Comparison of ENCODE assay signal across 20 mouse cellular contexts in genomic region chr19:60972281-60973015, GRCm38 (mm10).
A peak's percentile ranks its signal among the peaks of the same experiment; 100 is the strongest.
DNase-seq lines count a peak whose midpoint lies in the region; ATAC-seq and TF ChIP-seq lines count a peak whose summit lies in the region.
"Had no signal": no experiment of that assay in that cellular context is flagged by ENCODE, and none has a peak within 500 bp of the region (broad histone marks: within the 10 kb centered on the region; RNA-seq: fewer than 3 reads in every experiment).

No protein-coding gene starts in this region.

- 94% methylated on average over 1 of the region's 1 CpGs for WGBS in intestine, embryonic 14.5 days
- 77% methylated on average over 1 of the region's 1 CpGs for WGBS in intestine, postnatal 0 days

- H3K9ac ChIP-seq in intestine, embryonic 14.5 days (ENCODE audit: low read length), result no peak overlapping the region
- no peak overlapping the region for H3K9ac ChIP-seq in intestine, postnatal 0 days (ENCODE audit: low read depth, low read length)
- H3K9ac ChIP-seq: embryonic facial prominence, embryonic 12.5 days; forebrain, embryonic 13.5 days; forebrain, postnatal 0 days; heart, embryonic 15.5 days; hindbrain, embryonic 13.5 days had no signal

- H3K9me3 ChIP-seq in intestine, embryonic 14.5 days (ENCODE audit: control insufficient read depth, low read length), result no peaks in the 10 kb centered on the region
- no peaks in the 10 kb centered on the region for H3K9me3 ChIP-seq in intestine, postnatal 0 days (ENCODE audit: control insufficient read depth)
- H3K9me3 ChIP-seq: embryonic facial prominence, embryonic 12.5 days; forebrain, embryonic 13.5 days; heart, embryonic 15.5 days; hindbrain, embryonic 13.5 days had no signal

- no peaks in the 10 kb centered on the region for H3K4me1 ChIP-seq in intestine, embryonic 14.5 days (replicated peaks; ENCODE audit: control insufficient read depth, insufficient read depth, low read length)
- no peaks in the 10 kb centered on the region for H3K4me1 ChIP-seq in intestine, postnatal 0 days (replicated peaks; ENCODE audit: control insufficient read depth, insufficient read depth, low read length)
- H3K4me1 ChIP-seq: embryonic facial prominence, embryonic 12.5 days; forebrain, embryonic 13.5 days; hindbrain, embryonic 13.5 days had no signal

- H3K4me2 ChIP-seq in intestine, embryonic 14.5 days (ENCODE audit: low read length), result no peak overlapping the region
- H3K4me2 ChIP-seq in intestine, postnatal 0 days (replicated peaks; ENCODE audit: low read depth), result no peak overlapping the region
- H3K4me2 ChIP-seq: embryonic facial prominence, embryonic 12.5 days; forebrain, embryonic 13.5 days; heart, embryonic 11.5 days; heart, embryonic 15.5 days; hindbrain, embryonic 13.5 days had no signal

- no peak for TF ChIP-seq CTCF in intestine, postnatal 0 days (IDR thresholded peaks at IDR 0.05; ENCODE audit: low read depth)

- H3K27ac ChIP-seq in intestine, embryonic 14.5 days (ENCODE audit: low read depth), result no peak overlapping the region
- no peak overlapping the region for H3K27ac ChIP-seq in intestine, postnatal 0 days (ENCODE audit: low read depth, low read length)
- H3K27ac ChIP-seq: embryonic facial prominence, embryonic 12.5 days; forebrain, embryonic 13.5 days; heart, embryonic 15.5 days; hindbrain, embryonic 13.5 days had no signal

- H3K27me3 ChIP-seq in intestine, embryonic 14.5 days (replicated peaks; ENCODE audit: control insufficient read depth, insufficient read depth, low read length), result no peaks in the 10 kb centered on the region
- no peaks in the 10 kb centered on the region for H3K27me3 ChIP-seq in intestine, postnatal 0 days (replicated peaks; ENCODE audit: control insufficient read depth, insufficient read depth, low read length)
- H3K27me3 ChIP-seq: embryonic facial prominence, embryonic 12.5 days; forebrain, embryonic 13.5 days; heart, embryonic 15.5 days; hindbrain, embryonic 13.5 days had no signal

- no peak overlapping the region for H3K4me3 ChIP-seq in intestine, embryonic 14.5 days (ENCODE audit: low read depth, low read length)
- H3K4me3 ChIP-seq in intestine, postnatal 0 days (ENCODE audit: low read depth, low read length), result no peak overlapping the region
- H3K4me3 ChIP-seq: embryonic facial prominence, embryonic 12.5 days; forebrain, embryonic 13.5 days; heart, embryonic 15.5 days; hindbrain, embryonic 13.5 days had no signal

- no peaks in the 10 kb centered on the region for H3K36me3 ChIP-seq in intestine, embryonic 14.5 days (ENCODE audit: control insufficient read depth, insufficient read depth, low read length)
- no peaks in the 10 kb centered on the region for H3K36me3 ChIP-seq in intestine, postnatal 0 days (ENCODE audit: control insufficient read depth, insufficient read depth)
- H3K36me3 ChIP-seq: embryonic facial prominence, embryonic 12.5 days; heart, embryonic 15.5 days; hindbrain, embryonic 13.5 days had no signal

- no peak for ATAC-seq in intestine, embryonic 14.5 days (replicated peaks; ENCODE audit: low FRiP score, low TSS enrichment, low read depth)
- no peak for ATAC-seq in intestine, postnatal 0 days
- ATAC-seq: forebrain, embryonic 13.5 days; forebrain, postnatal 0 days had no signal

- DNase-seq in intestine, embryonic 14.5 days (ENCODE audit: low spot score), result peak; percentile 9
- DNase-seq in adipocyte (ENCODE audit: low spot score), result peak; percentile 40
- peak; percentile 80 for DNase-seq in gonadal fat pad, adult 2 months (ENCODE audit: low read depth)
- DNase-seq in lung, postnatal 10 days, result peak; percentile 21
- DNase-seq in kidney, postnatal 36 days, result no peak
- no peak for DNase-seq in thymus, postnatal 4 days
- DNase-seq in layer of hippocampus, postnatal 25 days (ENCODE audit: extremely low spot score in 1 of 2, low spot score in 1 of 2), result no peak
- DNase-seq: adrenal gland, postnatal 14 days; cerebellum, adult 11-12 months; cerebellum, adult 9-10 months; forebrain, postnatal 0 days; gastrocnemius, postnatal 25 days; heart, adult 18-20 months; heart, postnatal 14 days had no signal

Comparison
In these comparisons a context has a peak if more than half of its experiments do, and no peak if none do; other contexts are left out.
1. DNase-seq: peak in intestine, embryonic 14.5 days (single experiment), adipocyte (single experiment), gonadal fat pad, adult 2 months (single experiment) and lung, postnatal 10 days (single experiment); none in kidney, postnatal 36 days (0 of 2), thymus, postnatal 4 days (single experiment) and layer of hippocampus, postnatal 25 days (0 of 2).